Mouse (Mus musculus) kidney, postnatal 10 days (tissue): Measurements from ENCODE around the gene Mdc1.
A peak's percentile ranks its signal among the peaks of the same experiment; 100 is the strongest.

Experiments used
- DNase-seq: peaks from one replicate; pipeline ENCODE4 v3.0.0; 2021; ENCODE audit warnings: mixed read lengths

Gene Mdc1

GRCm38 (mm10) chr17:35841076-35841950, at the start of gene Mdc1:
TSS of gene Mdc1 (plus strand) at chr17:35841515.
- peak; percentile 99 for DNase-seq

DNA sequence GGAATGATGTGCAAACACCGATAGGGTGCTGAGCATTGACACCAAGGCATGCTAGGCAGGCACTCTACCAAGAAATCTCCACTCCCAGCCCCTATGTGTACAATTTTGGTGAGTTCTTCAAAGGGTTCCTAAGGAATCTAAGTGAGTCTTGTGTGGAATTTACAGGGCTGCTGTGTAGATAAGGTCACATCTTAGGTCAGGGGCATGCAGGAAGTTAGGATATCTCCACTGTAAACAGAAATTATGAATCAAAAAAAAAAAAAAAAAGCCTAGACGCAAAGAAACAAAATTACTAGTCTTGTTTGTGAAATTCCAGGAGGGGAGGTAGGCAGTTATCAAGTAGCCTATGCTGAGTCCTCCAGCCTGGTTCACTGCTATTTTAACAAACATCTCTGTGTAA, 48.5 kb upstream of the Mdc1 start:
- DNase-seq: no peak

DNA sequence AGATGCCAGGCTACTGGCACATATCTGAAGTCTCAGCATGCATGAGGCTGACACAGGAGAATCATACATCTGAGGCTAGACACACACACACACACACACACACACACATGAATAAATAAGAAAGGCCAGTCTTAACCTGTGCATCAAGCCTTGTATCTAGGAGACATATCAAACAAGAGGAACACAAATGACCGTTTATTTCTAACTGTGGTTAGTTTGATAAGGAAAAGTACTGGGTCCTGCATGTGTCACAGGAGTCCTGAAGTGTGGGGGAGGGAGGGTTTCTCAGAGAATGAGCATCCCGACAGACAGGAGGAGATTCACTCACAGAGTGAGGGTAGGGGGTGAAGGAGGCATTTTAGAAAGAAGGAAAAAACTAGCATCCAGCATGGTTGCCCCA, 46.2 kb upstream of the Mdc1 start:
- no peak for DNase-seq

GRCm38 (mm10) chr17:35795656-35796055, 45.7 kb upstream of the Mdc1 start:
- no peak for DNase-seq

DNA sequence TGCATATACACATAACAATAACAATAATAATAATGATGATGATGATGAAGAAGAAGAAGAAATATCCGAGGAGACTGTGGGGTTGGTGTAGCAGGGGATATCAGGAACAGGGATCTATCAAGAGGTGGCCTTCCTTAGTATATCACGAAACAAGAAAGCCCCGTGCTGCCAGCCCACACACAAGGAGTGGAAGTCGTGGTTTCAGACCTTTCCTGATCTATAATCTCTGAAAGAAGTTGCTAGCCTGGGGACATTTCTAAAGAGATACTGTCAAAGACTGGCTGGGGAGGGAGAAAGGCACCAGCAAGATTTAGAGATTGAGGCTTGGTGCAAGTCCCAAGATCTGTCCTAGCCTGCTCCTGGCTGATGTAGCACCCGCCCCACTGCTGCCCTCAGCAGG, 44.5 kb upstream of the Mdc1 start:
- no peak for DNase-seq

- DNase-seq: no peak
Observed at GRCm38 (mm10) chr17:35800905-35801304, 40.4 kb upstream of the Mdc1 start.

DNA sequence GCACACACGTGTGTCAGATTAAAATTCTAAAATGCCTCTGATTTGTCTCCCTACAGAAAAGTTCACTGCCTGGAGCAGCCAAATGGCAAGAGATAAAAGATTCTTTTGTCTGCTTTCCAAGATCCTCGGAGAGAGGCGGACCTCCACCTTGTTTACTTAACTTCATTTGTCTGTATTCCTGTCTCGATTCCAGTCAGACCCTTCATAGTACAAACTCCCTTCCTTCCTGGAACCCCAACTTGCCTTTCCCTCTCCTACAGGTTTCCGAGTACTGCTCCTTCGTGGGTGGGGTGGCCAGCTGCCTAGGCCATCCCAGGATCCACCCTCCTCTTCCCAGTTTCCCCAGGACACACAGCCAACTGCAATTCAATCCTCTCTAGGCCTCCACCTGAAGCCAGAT, 38.3 kb upstream of the Mdc1 start:
- DNase-seq: no peak

GRCm38 (mm10) chr17:35803858-35804399, 37.4 kb upstream of the Mdc1 start:
- DNase-seq: no peak

DNA sequence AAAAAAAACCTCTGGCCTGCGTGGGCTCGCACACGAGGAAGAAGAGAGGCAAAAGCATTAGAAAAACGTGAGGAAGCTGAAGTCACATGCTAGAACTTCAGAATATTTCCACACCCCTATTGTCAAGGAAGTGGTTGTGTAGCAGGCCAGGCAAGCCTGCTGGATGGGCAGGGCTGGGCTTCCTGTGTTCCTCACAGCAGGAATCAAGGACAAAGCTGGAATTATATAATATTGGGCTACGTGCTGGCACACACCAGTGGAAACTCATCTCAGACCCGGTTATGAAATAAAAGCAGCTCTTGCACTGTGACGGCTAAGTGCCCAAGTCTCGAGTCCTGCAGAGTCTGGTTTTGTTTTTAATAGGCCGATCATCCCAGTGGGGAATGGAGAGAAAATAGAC, 33.2 kb upstream of the Mdc1 start:
- peak; percentile 50 for DNase-seq

GRCm38 (mm10) chr17:35809395-35809794, 31.9 kb upstream of the Mdc1 start:
- no peak for DNase-seq

GRCm38 (mm10) chr17:35810900-35811648, 30.2 kb upstream of the Mdc1 start:
- no peak for DNase-seq

DNA sequence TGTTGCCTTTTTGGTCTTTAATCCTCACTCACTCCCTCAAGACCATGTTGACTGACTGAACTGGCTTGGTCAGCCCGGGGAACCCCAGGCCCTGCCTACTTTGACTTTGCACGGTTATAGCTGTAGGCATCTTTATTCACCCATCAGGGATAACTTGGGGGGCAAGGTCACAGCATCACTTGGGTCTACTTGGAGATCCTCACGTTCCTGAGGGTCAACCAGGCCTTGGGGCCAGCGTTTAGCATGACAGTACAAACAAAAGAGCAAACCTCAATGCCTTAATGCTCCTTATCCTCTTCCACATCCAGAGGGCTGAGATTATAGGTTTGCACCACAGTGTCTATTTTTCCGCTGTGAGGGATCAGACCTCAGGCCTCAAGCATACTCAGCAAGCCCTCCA, 29.0 kb upstream of the Mdc1 start:
- DNase-seq: no peak

GRCm38 (mm10) chr17:35812736-35813135, 28.6 kb upstream of the Mdc1 start:
- DNase-seq: no peak

DNA sequence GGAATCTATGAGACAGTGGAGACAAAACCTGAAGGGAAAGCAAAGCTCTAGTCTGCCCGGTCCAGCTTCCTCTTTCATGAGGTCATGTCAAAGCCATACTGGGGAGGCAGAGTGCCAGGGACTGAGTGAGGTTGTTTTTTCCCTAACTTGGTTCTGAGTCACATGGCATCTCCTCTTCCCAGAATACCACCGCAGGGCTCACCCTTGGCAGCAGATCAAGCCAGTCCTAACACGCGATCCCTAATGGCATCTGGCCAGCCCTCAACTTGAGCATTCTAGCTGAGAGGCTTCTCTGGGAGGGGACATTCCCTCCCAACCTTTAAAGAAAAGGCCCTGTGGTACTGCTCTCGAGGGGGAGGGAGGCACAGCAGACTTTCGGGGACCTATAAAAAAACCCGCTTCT, 28.1 kb upstream of the Mdc1 start:
- peak; percentile 95 for DNase-seq

DNA sequence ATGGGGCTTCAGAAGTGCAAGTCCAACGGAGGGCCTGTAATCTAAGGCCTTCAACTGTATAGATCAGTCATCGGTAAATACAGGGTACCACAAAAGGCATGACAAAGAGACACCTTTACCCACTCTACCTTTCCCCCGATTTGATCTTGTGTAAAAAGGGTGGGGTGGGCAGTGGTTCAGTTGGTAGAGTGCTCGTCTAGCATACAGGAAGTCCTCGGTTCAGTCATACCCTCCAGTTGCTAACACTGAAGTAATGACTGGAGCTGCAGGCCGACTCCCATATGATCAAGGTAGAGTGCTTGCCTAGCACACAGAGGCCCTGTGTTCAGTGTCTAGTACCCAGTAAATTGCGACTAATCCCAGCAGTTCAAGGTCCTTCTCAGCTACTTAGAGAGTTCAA, 27.7 kb upstream of the Mdc1 start:
- no peak for DNase-seq

DNA sequence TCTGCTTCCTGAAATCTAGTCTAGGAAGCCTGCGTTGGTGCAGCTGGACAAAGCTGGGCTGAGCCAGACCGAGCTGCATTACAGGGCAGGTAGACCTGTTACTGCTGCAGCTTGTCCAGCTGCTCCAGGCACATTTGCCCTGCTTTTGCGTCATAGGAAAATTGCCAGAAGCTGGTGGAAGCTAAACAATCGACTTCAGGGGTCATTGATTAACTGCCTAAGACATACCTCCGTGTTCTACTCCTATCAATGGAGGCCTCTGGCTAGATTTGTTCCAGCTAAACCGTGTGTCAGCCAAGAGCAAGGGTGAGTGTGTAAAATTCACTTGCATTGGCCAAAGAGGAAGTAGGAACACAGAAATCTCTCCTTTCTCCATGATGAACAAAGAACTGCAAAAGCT, 26.6 kb upstream of the Mdc1 start:
- peak; percentile 72 for DNase-seq

DNA sequence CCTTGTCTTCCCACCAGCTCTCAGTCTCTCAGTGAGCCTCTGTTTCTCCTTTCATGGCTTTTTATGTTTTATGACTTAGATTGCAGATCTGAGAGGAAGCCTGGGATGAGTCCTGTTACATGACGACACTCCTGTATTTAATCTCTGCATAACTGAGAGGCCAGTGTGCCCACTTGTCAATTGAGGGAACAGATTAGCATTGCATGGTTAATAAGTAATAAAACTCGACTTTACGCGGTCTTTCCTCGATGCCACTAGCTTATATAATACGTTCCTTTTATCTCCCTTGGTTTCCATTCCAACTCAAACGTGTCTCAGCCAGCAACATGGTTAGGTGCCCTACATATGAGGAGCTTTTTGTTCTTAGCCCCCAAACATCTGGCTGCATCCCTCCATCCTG, 25.5 kb upstream of the Mdc1 start:
- no peak for DNase-seq

GRCm38 (mm10) chr17:35816686-35817085, 24.6 kb upstream of the Mdc1 start:
- DNase-seq: no peak

DNA sequence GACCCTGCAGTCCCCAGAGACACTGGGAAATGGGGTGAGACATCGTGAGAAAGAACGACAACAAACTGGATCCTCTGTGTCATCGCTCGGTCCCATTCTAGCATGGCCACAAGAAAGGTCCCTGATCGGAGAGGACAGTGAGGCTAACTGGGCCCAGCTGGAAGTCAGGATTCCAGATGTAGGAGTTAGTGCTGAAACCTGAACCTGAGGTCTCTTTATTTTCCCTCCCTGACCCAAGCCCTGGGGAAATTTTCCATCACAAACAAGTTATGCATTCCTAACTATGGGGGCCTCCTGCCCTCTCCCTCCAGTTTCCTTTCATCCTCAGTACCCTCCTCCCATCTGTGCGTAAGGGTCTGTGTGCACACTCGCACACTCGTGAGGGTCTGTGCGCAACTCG, 24.1 kb upstream of the Mdc1 start:
- DNase-seq: no peak

DNA sequence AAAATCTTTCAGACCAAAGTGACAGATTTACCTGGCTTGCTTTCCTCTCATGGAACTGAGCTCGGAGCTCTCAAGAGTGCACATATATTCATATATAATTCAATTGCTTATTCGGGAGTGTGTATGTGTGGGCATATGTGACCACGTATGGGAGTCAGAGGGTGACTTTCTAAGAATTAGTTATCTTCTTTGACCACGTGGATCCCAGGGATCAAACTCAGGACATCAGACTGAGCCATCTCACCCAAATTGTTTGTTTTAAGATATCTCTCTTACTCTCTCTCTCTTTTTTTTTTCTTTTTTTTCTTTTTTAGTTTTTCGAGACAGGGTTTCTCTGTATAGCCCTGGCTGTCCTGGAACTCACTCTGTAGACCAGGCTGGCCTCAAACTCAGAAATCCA, 21.2 kb upstream of the Mdc1 start:
- DNase-seq: no peak

DNA sequence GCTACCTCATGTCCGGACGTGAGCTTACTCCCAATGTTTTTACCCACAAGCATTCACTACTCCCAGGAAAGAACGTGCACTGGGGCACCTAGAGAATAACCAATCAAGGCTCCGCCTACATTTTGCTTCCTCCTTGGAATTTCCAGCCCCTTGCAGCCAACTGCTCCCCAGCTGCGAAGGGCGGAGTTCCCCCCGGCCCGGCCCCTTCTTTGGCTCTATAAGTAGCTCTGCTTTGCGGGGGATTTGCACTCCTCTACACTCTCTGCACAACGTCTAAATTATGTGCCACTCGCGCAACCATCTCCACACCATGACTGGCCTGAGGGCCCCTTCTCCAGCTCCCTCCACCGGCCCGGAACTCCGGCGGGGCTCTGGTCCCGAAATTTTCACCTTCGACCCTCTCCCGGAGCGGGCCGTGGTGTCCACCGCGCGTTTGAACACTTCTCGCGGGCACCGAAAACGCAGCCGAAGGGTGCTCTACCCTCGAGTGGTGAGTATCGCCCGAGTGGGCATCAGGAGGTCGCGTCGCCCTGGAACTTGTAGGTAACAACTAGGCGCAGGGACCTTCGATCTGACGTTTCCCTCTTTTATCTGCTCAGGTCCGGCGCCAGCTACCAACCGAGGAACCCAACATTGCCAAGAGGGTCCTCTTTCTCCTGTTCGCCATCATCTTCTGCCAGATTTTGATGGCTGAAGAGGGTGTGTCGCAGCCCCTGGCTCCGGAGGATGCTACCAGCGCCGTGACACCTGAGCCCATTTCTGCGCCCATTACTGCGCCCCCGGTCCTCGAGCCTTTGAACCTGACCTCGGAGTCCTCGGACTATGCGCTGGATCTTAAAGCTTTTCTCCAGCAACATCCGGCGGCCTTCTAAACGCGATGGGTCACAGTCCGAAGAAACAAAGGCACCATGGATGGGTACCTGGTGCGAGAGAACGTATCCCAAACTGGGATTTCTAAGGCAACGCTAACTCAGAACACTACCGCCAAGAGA, 19.6 kb upstream of the Mdc1 start, which contains the start of gene Ier3:
Gene Ier3, plus strand, starts transcription at position 246 of the 992 bp plus-strand sequence.
- DNase-seq: peak; percentile 93

- DNase-seq: no peak
Observed at GRCm38 (mm10) chr17:35822564-35822963, 18.8 kb upstream of the Mdc1 start.
